Mouse (Mus musculus): ENCODE measurements around the gene Trim63. TPM values are rescaled to one million over a fixed set of nuclear protein-coding genes. Genes with fewer than 3 reads are reported as not detected.
"Not testable (repeated sequence)": the region's sequence is repeated elsewhere in the genome, so short reads cannot be mapped to it uniquely, and the experiment has no call there.

Gene Trim63
- total RNA-seq (2021): under 1 TPM; 0.40 to 0.86 TPM
- long read RNA-seq, experiment 1, partial matches to known transcripts: 1 of 1 reads
- long read RNA-seq, experiment 1, other reads (novel, unspliced or antisense): 0 of 1 reads
- long read RNA-seq, experiment 2, partial matches to known transcripts: 0 of 1 reads
- long read RNA-seq, experiment 2, other reads (novel, unspliced or antisense): 0 of 1 reads

- no peak for DNase-seq (ENCODE audit: low spot score in 2 of 2)
- intact Hi-C loops (cut with DNase I): no loop called here
These were observed at the start of gene Trim63 for GRCm38 (mm10) chr4:134314876-134315275. TSS of gene Trim63 (plus strand) at chr4:134315120.

GRCm38 (mm10) chr4:134265860-134266585 lies 48.9 kb upstream of the Trim63 start:
- DNase-seq (ENCODE audit: low spot score in 2 of 2): no peak
- intact Hi-C loops (cut with DNase I): no loop called here

DNA sequence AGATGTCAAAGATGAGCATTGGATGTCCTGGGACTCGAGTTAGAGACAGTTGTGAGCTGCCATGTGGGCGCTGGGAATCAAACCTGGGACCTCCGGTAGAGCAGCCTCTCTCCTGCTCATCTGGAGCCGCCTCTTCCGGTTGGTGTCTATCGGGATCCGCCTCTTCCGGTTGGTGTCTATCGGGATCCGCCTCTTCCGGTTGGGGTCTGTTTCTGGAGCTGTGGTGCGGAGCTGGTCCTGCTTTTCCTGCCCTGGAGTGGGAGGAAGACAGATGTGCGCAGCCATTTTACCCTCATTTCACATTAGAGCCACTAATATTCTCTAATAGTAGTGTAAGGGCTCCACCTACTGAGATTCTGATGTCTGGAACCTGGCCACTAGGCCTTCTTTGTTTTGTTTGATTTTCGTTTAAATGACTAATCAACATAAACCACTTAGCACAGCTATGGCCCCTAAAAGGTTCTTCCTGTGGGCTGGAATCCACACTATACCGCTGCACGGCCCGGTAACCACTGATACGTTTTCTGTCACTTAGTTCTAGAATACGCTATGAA lies 46.7 kb upstream of the Trim63 start:
- DNase-seq (ENCODE audit: low spot score in 2 of 2): no peak
- intact Hi-C loops (cut with DNase I): no loop called here

GRCm38 (mm10) chr4:134269622-134270021 lies 45.3 kb upstream of the Trim63 start:
- intact Hi-C loops (cut with DNase I); DNase-seq (ENCODE audit: low spot score in 2 of 2): not testable (repeated sequence)

DNA sequence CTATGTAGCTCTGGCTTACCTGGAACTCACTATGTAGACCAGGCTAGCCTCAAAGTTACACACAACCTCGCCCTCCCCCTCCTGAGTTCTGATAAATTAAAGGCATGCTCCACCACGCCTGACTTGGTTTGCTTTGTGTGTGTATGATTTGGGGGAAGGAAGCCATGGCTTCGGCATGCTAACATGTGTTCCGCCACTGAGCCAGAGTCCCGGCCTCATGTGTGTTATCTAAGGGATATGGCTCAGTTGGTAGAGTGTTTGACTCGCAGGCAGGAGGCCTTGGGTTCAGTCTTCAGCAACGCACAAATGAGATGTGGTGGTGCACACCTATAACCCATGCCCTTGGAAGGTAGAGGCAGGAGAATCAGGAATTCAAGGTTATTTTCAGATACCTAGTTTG lies 42.9 kb upstream of the Trim63 start:
- intact Hi-C loops (cut with DNase I): no loop called here
- DNase-seq (ENCODE audit: low spot score in 2 of 2): no peak

DNA sequence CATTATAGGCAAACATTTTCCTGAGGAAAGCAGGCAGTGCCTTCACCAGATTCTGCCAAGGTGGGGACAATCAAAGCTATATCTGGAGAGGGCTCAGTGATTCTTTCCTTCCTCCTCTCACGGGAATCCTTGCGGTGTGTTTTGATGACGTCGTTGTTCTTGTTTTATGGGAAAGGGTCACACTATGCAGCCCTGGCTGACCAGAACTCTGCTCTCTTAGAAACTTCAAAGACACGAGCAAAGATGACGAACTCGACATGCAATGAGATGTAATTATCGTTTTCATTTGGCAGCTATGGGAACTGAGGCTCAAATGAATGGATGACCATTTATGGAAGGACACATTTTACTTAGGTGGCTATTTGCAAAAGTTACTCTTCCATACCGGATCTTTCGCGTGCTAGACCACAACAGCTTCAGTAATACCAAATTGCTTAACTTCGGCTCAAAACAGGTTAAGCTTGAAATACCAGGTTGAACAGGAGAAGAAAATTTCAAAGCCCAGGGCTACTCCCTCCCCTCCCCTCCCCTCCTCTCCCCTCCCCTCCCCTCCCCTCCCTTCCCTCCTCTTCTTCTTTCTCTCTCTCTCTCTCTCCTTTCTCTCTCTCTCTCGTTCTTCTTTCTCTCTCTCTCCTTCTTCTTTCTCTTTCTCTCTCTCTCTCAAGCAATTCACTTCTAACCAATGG lies 42.0 kb upstream of the Trim63 start:
- no peak for DNase-seq (ENCODE audit: low spot score in 2 of 2)
- intact Hi-C loops (cut with DNase I): no loop called here

- intact Hi-C loops (cut with DNase I): no loop called here
- DNase-seq (ENCODE audit: low spot score in 2 of 2): no peak
These were observed 41.2 kb upstream of the Trim63 start for GRCm38 (mm10) chr4:134273417-134274345.

GRCm38 (mm10) chr4:134284942-134285341 lies 30.0 kb upstream of the Trim63 start:
- intact Hi-C loops (cut with DNase I): loop anchor here (5.0 kb wide), 1 partner anchor 72 kb away; no protein-coding TSS in a partner anchor
- DNase-seq (ENCODE audit: low spot score in 2 of 2): no peak

GRCm38 (mm10) chr4:134286226-134287167 lies 28.4 kb upstream of the Trim63 start:
- peak in 1 of 2 experiments; percentile 19 for DNase-seq (ENCODE audit: low spot score in 2 of 2)
- intact Hi-C loops (cut with DNase I): loop anchor here (2.0 to 5.0 kb wide), 2 partner anchors 71 to 100 kb away; partner anchors contain the start of gene Cep85

DNA sequence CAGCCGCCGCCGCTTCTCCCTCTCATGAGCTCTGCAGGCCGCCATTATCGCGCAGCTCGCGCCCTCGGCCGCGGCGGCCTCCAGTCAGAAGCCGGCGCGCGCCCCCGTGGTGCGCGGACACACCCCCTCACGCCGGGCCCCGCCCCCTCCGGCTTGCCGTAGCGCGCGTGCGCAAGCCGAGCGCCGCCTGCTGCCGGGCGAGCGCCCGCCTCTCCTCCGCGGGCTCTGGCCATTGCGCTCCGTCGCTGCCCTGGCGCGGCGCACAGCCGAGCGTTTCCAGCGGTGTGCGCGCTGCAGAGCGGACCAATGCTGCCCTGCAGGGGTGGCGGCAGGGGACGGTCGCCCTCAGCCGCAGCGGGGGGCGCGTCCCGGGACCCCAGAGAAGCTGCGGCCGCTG lies 27.8 kb upstream of the Trim63 start:
- DNase-seq (ENCODE audit: low spot score in 2 of 2): peak; percentile 96 to 97
- intact Hi-C loops (cut with DNase I): loop anchor here (2.0 to 5.0 kb wide), 2 partner anchors 70 to 100 kb away; partner anchors contain the start of gene Cep85

GRCm38 (mm10) chr4:134287575-134288025 lies 27.3 kb upstream of the Trim63 start, which contains the start of gene Pdik1l:
TSS of gene Pdik1l (minus strand) at chr4:134287895.
- peak; percentile 72 to 74 for DNase-seq (ENCODE audit: low spot score in 2 of 2)
- intact Hi-C loops (cut with DNase I): loop anchor here (2.0 to 5.0 kb wide), 3 partner anchors 39 to 101 kb away; partner anchors contain the start of gene Cep85

DNA sequence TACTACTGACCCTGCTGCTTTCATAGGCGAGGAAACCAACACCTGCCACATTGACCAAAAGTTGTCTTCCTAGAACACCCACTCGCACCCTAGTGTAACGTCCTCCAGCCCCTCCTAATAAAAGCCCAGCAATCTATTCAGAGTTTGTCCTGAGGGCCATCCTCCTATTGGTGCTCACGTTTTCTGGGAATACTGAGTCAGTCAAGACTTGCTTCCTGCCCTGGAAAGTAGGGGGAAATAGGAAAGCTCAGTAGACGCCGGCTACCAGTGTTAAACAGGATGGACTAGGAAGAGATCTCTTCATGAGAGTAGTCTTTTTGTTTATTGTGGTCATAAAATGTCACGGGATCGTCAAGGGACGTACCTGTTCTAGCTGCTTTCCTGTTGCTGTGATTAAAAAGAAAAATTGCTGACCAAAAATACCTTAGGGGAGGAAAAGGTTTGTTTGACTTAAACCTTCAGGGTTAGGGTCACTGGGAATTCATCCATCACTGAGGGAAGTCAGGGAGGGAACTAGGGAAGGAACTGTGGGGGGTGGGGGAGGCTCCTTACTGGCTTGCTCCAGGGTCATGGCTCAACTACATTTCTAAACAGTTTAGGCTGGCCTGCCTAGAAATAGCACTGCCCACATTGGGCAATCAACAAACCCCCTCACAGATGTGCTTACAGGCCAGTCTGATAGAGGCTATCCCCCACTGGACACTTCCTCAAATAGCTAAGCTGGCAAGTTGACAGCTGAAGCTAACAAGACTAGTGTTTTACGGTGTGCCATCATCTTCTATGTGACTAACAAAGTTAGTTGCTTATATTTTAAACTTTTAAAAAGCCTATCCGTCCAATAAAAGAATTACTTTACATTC lies 26.3 kb upstream of the Trim63 start:
- intact Hi-C loops (cut with DNase I): loop anchor here (2.0 to 5.0 kb wide), 2 partner anchors 40 to 69 kb away; no protein-coding TSS in a partner anchor
- peak in 1 of 2 experiments; percentile 39 for DNase-seq (ENCODE audit: low spot score in 2 of 2)

DNA sequence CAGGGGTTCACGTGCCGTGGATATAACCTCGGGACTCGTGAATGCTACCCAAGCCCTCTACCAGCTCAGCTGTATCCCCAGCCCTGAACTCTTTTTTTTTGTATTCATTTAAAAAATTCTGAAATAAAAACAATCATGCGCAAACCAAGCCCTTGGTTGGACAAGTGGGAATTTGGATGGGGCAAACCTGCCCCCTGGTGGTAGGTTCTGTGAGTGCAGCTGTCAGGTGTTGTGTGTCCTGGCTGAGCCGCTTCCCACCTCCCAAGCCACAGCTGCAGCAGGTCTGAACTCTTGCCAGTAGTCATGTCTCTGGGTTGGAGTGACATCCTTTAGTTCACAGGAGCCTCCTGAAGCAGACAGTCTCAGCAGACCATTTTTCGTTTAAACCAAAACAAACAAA lies 22.9 kb upstream of the Trim63 start:
- intact Hi-C loops (cut with DNase I): no loop called here
- DNase-seq (ENCODE audit: low spot score in 2 of 2): peak; percentile 41 to 74

- DNase-seq (ENCODE audit: low spot score in 2 of 2): no peak
- intact Hi-C loops (cut with DNase I): no loop called here
These were observed 21.7 kb upstream of the Trim63 start for GRCm38 (mm10) chr4:134293061-134293691.

GRCm38 (mm10) chr4:134293692-134294163 lies 21.2 kb upstream of the Trim63 start:
- DNase-seq (ENCODE audit: low spot score in 2 of 2): no peak
- intact Hi-C loops (cut with DNase I): no loop called here

- intact Hi-C loops (cut with DNase I): not testable (repeated sequence)
These were observed 18.8 kb upstream of the Trim63 start for GRCm38 (mm10) chr4:134296096-134296495.

More at GRCm38 (mm10) chr4:134296096-134296495, 18.8 kb upstream of the Trim63 start:
- DNase-seq (ENCODE audit: low spot score in 2 of 2): not testable (repeated sequence)
